Mouse (Mus musculus): Measurements from ENCODE around the gene Nectin1. TPM values are rescaled to one million over a fixed set of nuclear protein-coding genes. Genes with fewer than 3 reads are reported as not detected.

The Nectin1 gene
- total and polyA plus RNA-seq, 3 experiments, result 3.9 to 6.2 TPM; not detected in 1

DNA sequence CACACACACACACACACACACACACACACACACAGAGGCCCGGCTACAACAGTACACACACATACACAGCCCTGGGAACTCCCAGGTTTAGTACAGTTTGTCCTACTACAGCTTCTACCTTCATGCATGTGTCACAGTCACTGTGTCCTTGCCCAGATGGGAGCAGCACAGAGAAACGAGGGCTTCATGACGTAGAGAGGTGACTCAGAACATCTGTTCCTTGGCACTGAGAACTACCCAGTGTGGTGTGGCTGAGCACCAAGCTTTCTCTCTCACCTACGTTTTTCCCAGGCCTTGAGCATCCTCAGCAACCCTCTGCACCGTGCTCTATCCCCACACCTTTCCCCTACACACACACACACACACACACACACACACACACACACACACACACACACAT is 104.1 kb downstream of the Nectin1 start:
- Histone ChIP-seq H3K4me1 (ENCODE audit: control insufficient read depth in 1 of 2, insufficient read depth in 2 of 2, low read length in 2 of 2) (no peaks in the 10 kb centered on the region), H3K9ac (ENCODE audit: control insufficient read depth, low read depth, low read length, poor library complexity, severe bottlenecking) (no peak overlapping the region), H3K9me3 (replicated peaks; ENCODE audit: insufficient read depth, low read length) (no peaks in the 10 kb centered on the region), H3K27ac (ENCODE audit: control insufficient read depth, low read depth, low read length) (no peak overlapping the region), H3K36me3 (ENCODE audit: control insufficient read depth in 1 of 2, insufficient read depth in 2 of 2, low read length in 2 of 2) (no peaks in the 10 kb centered on the region), H3K27me3 (ENCODE audit: control insufficient read depth in 1 of 2, insufficient read depth in 2 of 2, low read length in 2 of 2) (no peaks in the 10 kb centered on the region), H3K79me2 (ENCODE audit: control insufficient read depth, insufficient read depth, low read length, poor library complexity) (no peaks in the 10 kb centered on the region), H3K4me3 (ENCODE audit: control insufficient read depth in 1 of 2, insufficient read depth in 1 of 2, low read depth in 2 of 2, low read length in 2 of 2) (no peak overlapping the region)
- DNase-seq (ENCODE audit: low read depth, low spot score), result no peak
- TF ChIP-seq USF1 (IDR thresholded peaks at IDR 0.05; ENCODE audit: low read depth, low read length), result no peak
- no peak for TF ChIP-seq HCFC1 (IDR thresholded peaks at IDR 0.05; ENCODE audit: low read depth, low read length)
- no peak for TF ChIP-seq CTCF (IDR thresholded peaks at IDR 0.05 in 2 of 3, conservative IDR thresholded peaks at IDR 0.05 in 1 of 3; ENCODE audit: control insufficient read depth in 1 of 3, insufficient read depth in 1 of 3, low read depth in 2 of 3, low read length in 3 of 3, poor library complexity in 1 of 3, severe bottlenecking in 1 of 3)
- TF ChIP-seq E2F4 (IDR thresholded peaks at IDR 0.05; ENCODE audit: borderline replicate concordance, low read depth, low read length), result no peak
- no peak for TF ChIP-seq CHD1 (IDR thresholded peaks at IDR 0.05; ENCODE audit: low read depth, low read length)
- TF ChIP-seq USF2 (IDR thresholded peaks at IDR 0.05; ENCODE audit: borderline replicate concordance in 1 of 2, insufficient read depth in 1 of 2, low read depth in 1 of 2, low read length in 2 of 2), result no peak
- TF ChIP-seq RAD21 (IDR thresholded peaks at IDR 0.05; ENCODE audit: low read depth, low read length), result no peak
- no peak for TF ChIP-seq TCF12 (IDR thresholded peaks at IDR 0.05; ENCODE audit: low read depth, low read length)
- TF ChIP-seq NRF1 (IDR thresholded peaks at IDR 0.05; ENCODE audit: insufficient read depth, low read depth, low read length, poor library complexity, severe bottlenecking), result no peak
- no peak for TF ChIP-seq MEF2A (IDR thresholded peaks at IDR 0.05; ENCODE audit: extremely low read depth, insufficient replicate concordance, low read depth, low read length, poor library complexity, severe bottlenecking)
- TF ChIP-seq MXI1 (IDR thresholded peaks at IDR 0.05; ENCODE audit: low read depth, low read length), result no peak
- no peak for TF ChIP-seq MAFK (IDR thresholded peaks at IDR 0.05; ENCODE audit: borderline replicate concordance, low read depth, low read length)
- no peak for TF ChIP-seq KAT2A (conservative IDR thresholded peaks at IDR 0.05; ENCODE audit: low read depth, low read length)
- no peak for TF ChIP-seq POLR2A (IDR thresholded peaks at IDR 0.05; ENCODE audit: control insufficient read depth in 1 of 2, insufficient read depth in 1 of 2, low read depth in 1 of 2, low read length in 2 of 2, poor library complexity in 1 of 2)
- no peak for TF ChIP-seq TAL1 (IDR thresholded peaks at IDR 0.05; ENCODE audit: low read length)

DNA sequence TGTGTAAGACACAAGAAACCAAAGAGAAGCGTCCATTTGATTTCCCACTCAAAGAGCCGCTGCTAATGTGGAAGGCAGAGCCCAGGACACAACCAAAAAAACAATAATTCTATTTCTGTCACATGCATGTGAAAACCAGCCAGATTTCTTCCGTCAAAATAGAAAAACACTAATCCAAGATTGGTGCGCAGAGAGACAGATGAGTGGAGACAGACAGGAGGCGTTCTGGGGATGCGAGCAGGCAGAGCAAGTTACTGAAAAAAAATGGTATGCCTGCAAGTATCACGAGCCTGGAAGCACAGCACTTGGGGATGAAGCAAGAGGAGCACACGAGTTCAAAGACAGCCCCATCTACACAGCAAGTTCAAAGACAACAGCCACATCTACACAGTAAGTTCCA is 106.5 kb downstream of the Nectin1 start:
- H3K9me3 ChIP-seq (replicated peaks; ENCODE audit: insufficient read depth, low read length), result no peaks in the 10 kb centered on the region
- no peak overlapping the region for H3K27ac ChIP-seq (ENCODE audit: control insufficient read depth, low read depth, low read length)

More for the DNA sequence above, 106.5 kb downstream of the Nectin1 start:
- TF ChIP-seq NELFE (IDR thresholded peaks at IDR 0.05; ENCODE audit: low read depth, low read length) (no peak), TAL1 (IDR thresholded peaks at IDR 0.05; ENCODE audit: low read length) (no peak), MAZ (IDR thresholded peaks at IDR 0.05; ENCODE audit: low read depth, low read length) (no peak), USF2 (IDR thresholded peaks at IDR 0.05; ENCODE audit: borderline replicate concordance in 1 of 2, insufficient read depth in 1 of 2, low read depth in 1 of 2, low read length in 2 of 2) (no peak), ZC3H11A (IDR thresholded peaks at IDR 0.05; ENCODE audit: low read depth, low read length) (no peak), MEF2A (IDR thresholded peaks at IDR 0.05; ENCODE audit: extremely low read depth, insufficient replicate concordance, low read depth, low read length, poor library complexity, severe bottlenecking) (no peak), USF1 (IDR thresholded peaks at IDR 0.05; ENCODE audit: low read depth, low read length) (no peak), JUND (IDR thresholded peaks at IDR 0.05; ENCODE audit: low read depth, low read length) (no peak), SIN3A (IDR thresholded peaks at IDR 0.05; ENCODE audit: low read length) (no peak), GATA1 (IDR thresholded peaks at IDR 0.05; ENCODE audit: low read depth, low read length) (no peak), MYC (IDR thresholded peaks at IDR 0.05; ENCODE audit: low read depth, low read length) (no peak), UBTF (IDR thresholded peaks at IDR 0.05; ENCODE audit: borderline replicate concordance, insufficient read depth, low read depth, low read length) (no peak), GABPA (IDR thresholded peaks at IDR 0.05; ENCODE audit: low read depth, low read length) (no peak), TBP (IDR thresholded peaks at IDR 0.05; ENCODE audit: low read depth, low read length) (no peak), POLR2A (IDR thresholded peaks at IDR 0.05; ENCODE audit: control insufficient read depth in 1 of 2, insufficient read depth in 1 of 2, low read depth in 1 of 2, low read length in 2 of 2, poor library complexity in 1 of 2) (no peak), POLR2AphosphoS2 (IDR thresholded peaks at IDR 0.05; ENCODE audit: low read length) (no peak), RCOR1 (IDR thresholded peaks at IDR 0.05; ENCODE audit: low read depth, low read length) (no peak), ZNF384 (IDR thresholded peaks at IDR 0.05; ENCODE audit: low read depth, low read length) (no peak)
- Histone ChIP-seq H3K9ac (ENCODE audit: control insufficient read depth, low read depth, low read length, poor library complexity, severe bottlenecking) (no peak overlapping the region), H3K4me1 (ENCODE audit: control insufficient read depth in 1 of 2, insufficient read depth in 2 of 2, low read length in 2 of 2) (no peaks in the 10 kb centered on the region), H3K79me2 (ENCODE audit: control insufficient read depth, insufficient read depth, low read length, poor library complexity) (no peaks in the 10 kb centered on the region), H3K36me3 (ENCODE audit: control insufficient read depth in 1 of 2, insufficient read depth in 2 of 2, low read length in 2 of 2) (no peaks in the 10 kb centered on the region), H3K27me3 (ENCODE audit: control insufficient read depth in 1 of 2, insufficient read depth in 2 of 2, low read length in 2 of 2) (no peaks in the 10 kb centered on the region), H3K4me3 (ENCODE audit: control insufficient read depth in 1 of 2, insufficient read depth in 1 of 2, low read depth in 2 of 2, low read length in 2 of 2) (no peak overlapping the region)
- DNase-seq (ENCODE audit: low read depth, low spot score), result no peak
